Mouse (Mus musculus) intestine, embryonic 15.5 days (tissue): ENCODE measurements around the gene Srrm4. TPM values are rescaled to one million over a fixed set of nuclear protein-coding genes. Genes with fewer than 3 reads are reported as not detected.

Source experiments
- ATAC-seq: fragments of 200-750 bp; cut with Nextera tagmentation; 2 replicates; pipeline ENCODE4 v1.8.0; 2017; ENCODE audit warnings: moderate TSS enrichment, moderate library complexity
- H3K27ac ChIP-seq: fragments of 300-500 bp; sonication (generic); 2 replicates; pipeline ENCODE4 v1.5.1; 2015; ENCODE audit warnings: mild to moderate bottlenecking, inconsistent platforms
- H3K27me3 ChIP-seq: fragments of 300-500 bp; sonication (generic); replicated peaks from 2 replicates; pipeline ENCODE4 v1.6.1; 2015; ENCODE audit warnings: inconsistent platforms
- H3K36me3 ChIP-seq: fragments of 300-500 bp; sonication (generic); 2 replicates; pipeline ENCODE4 v1.6.1; 2015; ENCODE audit warnings: inconsistent platforms
- H3K4me1 ChIP-seq: fragments of 300-500 bp; sonication (generic); replicated peaks from 2 replicates; pipeline ENCODE4 v1.6.1; 2015; ENCODE audit warnings: inconsistent platforms
- H3K4me2 ChIP-seq: fragments of 300-500 bp; sonication (generic); replicated peaks from 2 replicates; pipeline ENCODE4 v1.6.1; 2015; ENCODE audit warnings: mild to moderate bottlenecking, inconsistent platforms
- H3K4me3 ChIP-seq: fragments of 300-500 bp; sonication (generic); replicated peaks from 2 replicates; pipeline ENCODE4 v1.5.1; 2015; ENCODE audit warnings: inconsistent platforms
- H3K9ac ChIP-seq: fragments of 300-500 bp; sonication (generic); 2 replicates; pipeline ENCODE4 v1.6.1; 2015; ENCODE audit warnings: inconsistent platforms
- H3K9me3 ChIP-seq: fragments of 300-500 bp; sonication (generic); 2 replicates; pipeline ENCODE4 v1.6.1; 2016; ENCODE audit warnings: inconsistent platforms
- WGBS: fragments of 180-500 bp; shearing (Covaris S2); methylation state at CpG from one replicate; pipeline ENCODE4 v1.1.7; 2015; 5-methylcytosine and 5-hydroxymethylcytosine counted together
- polyA plus RNA-seq: library from polyadenylated mRNA; unstranded; fragments of >200 nt; fragmentation: Nextera tagmentation; extraction: Ambion mirVana; gene quantifications from 2 replicates; pipeline ENCODE4 v1.2.1, GENCODE M21; 2015

Srrm4 gene
- polyA plus RNA-seq, 1 experiment from 2014 or later: 1.5 TPM

DNA sequence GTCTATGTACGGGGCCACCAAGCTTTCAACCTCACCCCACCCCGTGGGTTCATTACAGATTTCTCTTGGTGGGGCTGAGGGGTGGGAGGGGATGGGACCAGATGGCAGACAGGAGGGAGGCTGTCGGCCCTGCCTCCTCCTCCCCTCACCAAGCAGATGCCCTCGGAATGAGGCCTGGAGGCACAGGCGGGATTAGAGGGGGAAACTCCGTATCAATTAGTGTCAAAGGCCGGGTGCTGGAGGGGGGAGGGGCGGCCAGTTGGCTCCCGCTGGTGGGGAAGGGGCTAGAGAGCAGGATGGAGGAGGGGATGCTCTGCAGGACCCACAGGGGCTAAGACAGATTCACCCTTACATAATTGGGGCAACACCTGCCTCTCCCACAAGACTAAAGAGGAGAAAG, 22.0 kb downstream of the Srrm4 start:
- peak; percentile 63 for ATAC-seq
- no peaks in the 10 kb centered on the region for H3K9me3 ChIP-seq
- WGBS: 5% methylated on average over 9 of the region's 9 CpGs
- H3K27me3 ChIP-seq: no peaks in the 10 kb centered on the region
- H3K4me1 ChIP-seq: no peaks in the 10 kb centered on the region
- H3K27ac ChIP-seq: no peak overlapping the region
- no peaks in the 10 kb centered on the region for H3K36me3 ChIP-seq
- no peak overlapping the region for H3K9ac ChIP-seq
- no peak overlapping the region for H3K4me2 ChIP-seq
- no peak overlapping the region for H3K4me3 ChIP-seq

DNA sequence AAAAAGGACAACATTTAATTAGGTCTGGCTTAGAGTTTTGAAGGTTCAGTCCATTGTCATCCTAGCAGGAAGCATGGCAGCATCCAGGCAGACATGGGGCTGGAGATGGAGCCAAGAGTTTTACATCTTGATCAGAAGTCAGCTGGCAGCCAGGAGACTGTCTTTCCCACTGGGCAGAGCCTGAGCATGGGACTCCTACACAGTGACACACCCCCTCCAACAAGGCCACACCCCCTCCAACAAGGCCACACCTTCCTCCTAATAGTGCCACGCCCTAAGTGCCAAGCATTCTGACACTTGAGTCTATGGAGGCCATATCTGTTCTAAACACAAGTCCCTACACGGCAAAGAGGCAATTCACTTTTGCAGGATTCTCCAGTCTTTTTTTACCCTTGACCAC, 23.6 kb downstream of the Srrm4 start:
- no peaks in the 10 kb centered on the region for H3K4me1 ChIP-seq
- 78% methylated on average over 2 of the region's 2 CpGs for WGBS
- no peak for ATAC-seq
- H3K27ac ChIP-seq: no peak overlapping the region
- H3K9me3 ChIP-seq: no peaks in the 10 kb centered on the region
- no peak overlapping the region for H3K4me3 ChIP-seq
- H3K4me2 ChIP-seq: no peak overlapping the region
- no peaks in the 10 kb centered on the region for H3K27me3 ChIP-seq
- H3K9ac ChIP-seq: no peak overlapping the region
- H3K36me3 ChIP-seq: no peaks in the 10 kb centered on the region

GRCm38 (mm10) chr5:116567298-116567697, 24.3 kb downstream of the Srrm4 start:
- H3K27ac ChIP-seq: no peak overlapping the region
- no peaks in the 10 kb centered on the region for H3K9me3 ChIP-seq
- no peak overlapping the region for H3K9ac ChIP-seq
- H3K36me3 ChIP-seq: no peaks in the 10 kb centered on the region
- H3K4me2 ChIP-seq: no peak overlapping the region
- no peaks in the 10 kb centered on the region for H3K27me3 ChIP-seq
- no peak overlapping the region for H3K4me3 ChIP-seq
- no peak for ATAC-seq
- no peaks in the 10 kb centered on the region for H3K4me1 ChIP-seq
- WGBS: 87% methylated on average over 8 of the region's 8 CpGs

DNA sequence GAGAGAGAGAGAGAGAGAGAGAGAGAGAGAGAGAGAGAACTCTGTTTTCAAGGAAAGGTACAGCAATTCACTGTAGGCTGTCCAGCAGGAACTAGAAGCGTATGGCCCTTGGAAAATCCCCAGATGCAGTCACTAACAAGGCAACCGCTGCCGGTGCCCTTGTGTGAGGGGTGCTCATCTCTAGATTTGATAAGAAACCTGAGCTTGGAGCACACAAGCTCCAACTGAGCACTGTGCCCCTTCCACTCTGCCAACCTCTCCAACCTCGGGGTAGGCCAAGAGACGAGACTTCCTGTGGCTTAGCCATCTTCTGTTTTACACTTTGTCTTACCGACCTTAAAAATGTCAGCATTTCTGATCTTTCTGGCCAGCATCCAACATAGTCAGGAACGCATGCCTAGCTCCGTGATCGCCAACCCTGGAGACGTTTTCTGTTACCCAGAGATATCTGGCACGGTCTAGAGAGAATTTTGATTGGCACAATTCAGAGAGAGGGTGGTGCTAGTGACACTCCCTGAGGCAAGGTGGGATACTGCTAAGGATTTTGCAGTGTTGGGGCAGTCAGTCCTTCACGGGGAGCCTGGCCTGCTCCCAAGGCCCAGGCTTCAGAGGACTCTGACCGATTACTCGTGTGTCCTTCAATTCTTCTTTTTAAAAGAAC, 25.1 kb downstream of the Srrm4 start:
- H3K9me3 ChIP-seq: no peaks in the 10 kb centered on the region
- 73% methylated on average over 14 of the region's 14 CpGs for WGBS
- H3K4me2 ChIP-seq: no peak overlapping the region
- no peaks in the 10 kb centered on the region for H3K4me1 ChIP-seq
- no peak overlapping the region for H3K4me3 ChIP-seq
- H3K27me3 ChIP-seq: no peaks in the 10 kb centered on the region
- H3K36me3 ChIP-seq: no peaks in the 10 kb centered on the region
- H3K27ac ChIP-seq: no peak overlapping the region
- ATAC-seq: no peak
- no peak overlapping the region for H3K9ac ChIP-seq

GRCm38 (mm10) chr5:116565573-116565972, 26.0 kb downstream of the Srrm4 start:
- H3K9me3 ChIP-seq: no peaks in the 10 kb centered on the region
- no peak overlapping the region for H3K4me3 ChIP-seq
- 86% methylated on average over 9 of the region's 9 CpGs for WGBS
- no peak for ATAC-seq
- no peaks in the 10 kb centered on the region for H3K4me1 ChIP-seq
- no peaks in the 10 kb centered on the region for H3K27me3 ChIP-seq
- H3K4me2 ChIP-seq: no peak overlapping the region
- no peak overlapping the region for H3K9ac ChIP-seq
- H3K36me3 ChIP-seq: no peaks in the 10 kb centered on the region
- no peak overlapping the region for H3K27ac ChIP-seq

- 83% methylated on average over 3 of the region's 3 CpGs for WGBS
- Histone ChIP-seq H3K4me2 (no peak overlapping the region), H3K27me3 (no peaks in the 10 kb centered on the region), H3K27ac (no peak overlapping the region), H3K4me1 (no peaks in the 10 kb centered on the region), H3K36me3 (no peaks in the 10 kb centered on the region), H3K4me3 (no peak overlapping the region), H3K9ac (no peak overlapping the region), H3K9me3 (no peaks in the 10 kb centered on the region)
- no peak for ATAC-seq
Observed at GRCm38 (mm10) chr5:116564391-116564790, 27.2 kb downstream of the Srrm4 start.

- no peak for ATAC-seq
- no peaks in the 10 kb centered on the region for H3K36me3 ChIP-seq
- WGBS: 52% methylated on average over 6 of the region's 6 CpGs
Observed at GRCm38 (mm10) chr5:116563713-116564112, 27.9 kb downstream of the Srrm4 start.

DNA sequence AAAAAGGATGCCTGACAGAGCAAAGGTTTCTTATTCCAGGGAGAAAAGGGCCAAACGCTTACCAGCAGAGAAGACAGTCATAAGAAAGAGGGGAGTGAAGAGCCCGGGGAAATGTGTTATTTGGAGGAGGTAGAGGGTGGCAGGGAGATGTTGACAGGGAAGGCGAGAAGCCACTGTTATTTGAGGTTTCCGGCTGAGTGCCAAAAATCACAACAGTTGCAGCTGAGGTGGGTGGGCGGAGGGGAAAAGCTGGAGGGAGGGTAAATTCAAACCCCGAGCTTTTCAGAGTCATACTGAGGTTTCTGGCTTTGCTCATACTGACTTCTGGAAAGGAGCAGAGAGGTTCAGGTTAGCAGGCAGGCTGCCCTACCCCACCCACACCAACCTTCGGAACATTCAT, 32.5 kb downstream of the Srrm4 start:
- ATAC-seq: no peak
- WGBS: 63% methylated on average over 7 of the region's 7 CpGs
- H3K27ac ChIP-seq: no peak overlapping the region

More at GRCm38 (mm10) chr5:116563713-116564112, 27.9 kb downstream of the Srrm4 start:
- H3K4me1 ChIP-seq: no peaks in the 10 kb centered on the region
- no peaks in the 10 kb centered on the region for H3K27me3 ChIP-seq
- H3K4me3 ChIP-seq: no peak overlapping the region
- no peak overlapping the region for H3K9ac ChIP-seq
- H3K4me2 ChIP-seq: no peak overlapping the region
- no peaks in the 10 kb centered on the region for H3K9me3 ChIP-seq
- no peak overlapping the region for H3K27ac ChIP-seq

DNA sequence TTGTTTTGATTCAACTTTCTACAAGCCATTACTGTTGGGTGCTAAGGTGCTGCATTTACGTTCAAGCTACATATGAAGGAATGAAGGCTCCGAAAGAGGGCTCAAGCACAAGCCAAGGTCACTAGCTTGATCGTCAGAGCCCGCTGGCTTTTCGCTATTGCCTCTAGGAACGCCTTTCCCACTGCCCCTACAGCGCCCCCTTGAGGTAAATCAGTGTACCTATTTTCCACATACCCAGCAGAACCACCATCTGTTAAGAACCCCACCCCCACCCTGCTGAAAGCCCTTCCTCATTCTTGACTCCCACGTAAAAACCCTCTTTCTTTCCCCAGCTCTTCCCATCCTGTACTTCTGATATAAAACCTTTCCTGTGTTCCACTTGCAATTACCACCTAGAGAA, 35.0 kb downstream of the Srrm4 start:
- Histone ChIP-seq H3K9me3 (no peaks in the 10 kb centered on the region), H3K9ac (no peak overlapping the region), H3K27me3 (no peaks in the 10 kb centered on the region), H3K27ac (no peak overlapping the region), H3K4me1 (no peaks in the 10 kb centered on the region), H3K36me3 (no peaks in the 10 kb centered on the region), H3K4me2 (no peak overlapping the region), H3K4me3 (no peak overlapping the region)
- no peak for ATAC-seq
- WGBS: 47% methylated on average over 8 of the region's 8 CpGs

More for the DNA sequence above, 32.5 kb downstream of the Srrm4 start:
- Histone ChIP-seq H3K27me3 (no peaks in the 10 kb centered on the region), H3K4me1 (no peaks in the 10 kb centered on the region), H3K9me3 (no peaks in the 10 kb centered on the region), H3K4me2 (no peak overlapping the region), H3K36me3 (no peaks in the 10 kb centered on the region), H3K4me3 (no peak overlapping the region), H3K9ac (no peak overlapping the region)

DNA sequence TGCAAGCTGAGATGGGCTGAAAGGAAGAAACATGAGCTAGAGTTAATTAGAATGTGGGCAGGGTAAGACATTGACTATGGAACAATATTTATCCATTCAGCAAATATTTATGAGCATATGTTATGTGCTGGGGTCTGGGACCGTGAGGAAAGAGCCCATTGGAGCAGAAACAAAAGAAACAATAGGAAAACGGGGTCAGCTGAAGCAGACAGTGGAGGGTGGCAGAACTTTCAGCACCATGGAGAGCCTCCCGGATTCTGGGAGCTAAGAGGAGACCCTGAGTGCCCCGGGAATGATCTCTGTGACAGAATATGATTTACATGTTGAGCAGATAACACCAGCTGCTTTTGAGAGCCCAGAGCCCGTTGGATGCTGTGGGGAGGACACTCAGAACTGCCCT, 37.7 kb downstream of the Srrm4 start:
- no peak overlapping the region for H3K4me3 ChIP-seq
- 9% methylated on average over 5 of the region's 5 CpGs for WGBS
- no peak for ATAC-seq

DNA sequence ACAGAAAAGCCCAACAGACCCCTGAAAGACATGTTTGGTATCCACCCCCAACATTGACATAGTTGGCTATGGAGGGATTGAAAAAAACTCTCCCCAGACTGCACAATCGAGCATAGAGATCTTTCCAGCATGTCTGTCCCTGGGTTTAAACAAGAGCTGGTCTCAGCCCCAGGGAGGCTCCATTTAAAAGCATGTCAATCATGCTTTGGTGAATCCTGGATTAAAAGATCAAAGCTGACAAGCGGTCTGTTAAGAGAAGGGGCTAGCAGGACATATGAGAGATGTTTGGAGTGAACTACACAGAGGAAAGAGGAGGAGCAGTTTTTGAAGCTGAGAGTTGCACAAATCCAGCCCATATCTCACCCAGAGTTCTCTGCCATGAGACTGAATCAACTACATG, 38.5 kb downstream of the Srrm4 start:
- H3K9ac ChIP-seq: no peak overlapping the region
- no peak overlapping the region for H3K4me3 ChIP-seq
- ATAC-seq: no peak
- H3K4me2 ChIP-seq: no peak overlapping the region
- no peaks in the 10 kb centered on the region for H3K27me3 ChIP-seq
- WGBS: 59% methylated on average over 2 of the region's 2 CpGs
- no peaks in the 10 kb centered on the region for H3K4me1 ChIP-seq
- no peak overlapping the region for H3K27ac ChIP-seq
- no peaks in the 10 kb centered on the region for H3K36me3 ChIP-seq
- no peaks in the 10 kb centered on the region for H3K9me3 ChIP-seq

More for the DNA sequence above, 37.7 kb downstream of the Srrm4 start:
- Histone ChIP-seq H3K4me1 (no peaks in the 10 kb centered on the region), H3K27ac (no peak overlapping the region), H3K36me3 (no peaks in the 10 kb centered on the region), H3K9ac (no peak overlapping the region), H3K9me3 (no peaks in the 10 kb centered on the region), H3K4me2 (no peak overlapping the region), H3K27me3 (no peaks in the 10 kb centered on the region)

DNA sequence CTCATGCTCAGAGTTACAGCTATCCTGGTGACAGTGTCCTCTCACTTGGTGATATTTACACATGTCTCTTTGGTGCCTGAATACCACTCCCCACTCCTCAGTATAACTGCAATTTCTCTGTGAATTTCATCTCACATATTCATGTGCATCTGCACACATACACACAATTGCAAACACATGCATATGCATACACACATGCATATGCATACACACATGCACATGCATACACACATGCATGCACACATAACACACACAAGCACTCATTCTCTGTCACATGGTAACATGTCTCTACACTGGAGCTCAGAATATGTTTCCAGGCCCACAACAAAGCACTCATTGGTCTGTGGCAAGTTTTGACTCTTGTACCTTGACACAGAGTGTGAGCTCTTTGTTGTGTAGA, 39.0 kb downstream of the Srrm4 start:
- Histone ChIP-seq H3K27me3 (no peaks in the 10 kb centered on the region), H3K4me3 (no peak overlapping the region), H3K4me2 (no peak overlapping the region), H3K9me3 (no peaks in the 10 kb centered on the region), H3K9ac (no peak overlapping the region), H3K4me1 (no peaks in the 10 kb centered on the region), H3K27ac (no peak overlapping the region), H3K36me3 (no peaks in the 10 kb centered on the region)
- no peak for ATAC-seq

DNA sequence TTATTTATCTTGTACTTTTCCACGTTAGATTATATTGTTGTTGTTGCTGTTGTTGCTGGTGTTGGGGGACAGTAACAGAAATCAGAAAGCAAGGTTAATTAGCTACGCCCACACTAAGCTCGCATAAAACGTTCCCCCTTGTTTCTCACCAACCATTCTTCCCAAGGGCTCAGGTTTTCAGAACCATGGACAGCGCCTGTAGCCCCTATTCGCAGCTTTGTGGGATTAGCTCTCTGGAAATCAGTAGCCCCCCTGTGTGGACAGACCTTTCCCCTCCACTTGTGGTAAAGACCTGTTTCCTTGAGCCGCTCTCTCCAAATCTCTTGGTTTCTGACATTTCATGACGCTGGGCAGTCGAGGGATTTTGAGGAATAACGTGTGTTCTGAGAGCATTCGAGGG, 45.9 kb downstream of the Srrm4 start:
- Histone ChIP-seq H3K9ac (no peak overlapping the region), H3K27me3 (no peaks in the 10 kb centered on the region), H3K4me1 (no peaks in the 10 kb centered on the region), H3K9me3 (no peaks in the 10 kb centered on the region), H3K4me3 (no peak overlapping the region), H3K36me3 (no peaks in the 10 kb centered on the region), H3K4me2 (no peak overlapping the region), H3K27ac (no peak overlapping the region)
- no peak for ATAC-seq
- 35% methylated on average over 11 of the region's 11 CpGs for WGBS
